Mouse (Mus musculus): Measurements from ENCODE around the gene Nol3. TPM values are rescaled to one million over a fixed set of nuclear protein-coding genes. Genes with fewer than 3 reads are reported as not detected.
"Not testable (repeated sequence)": the region's sequence is repeated elsewhere in the genome, so short reads cannot be mapped to it uniquely, and the experiment has no call there.

The Nol3 gene
- total RNA-seq (2021), result 1 to 10 TPM; 7.4 to 7.8 TPM
- long read RNA-seq, experiment 1, transcript Nol3-201 (4 exons, 3,176 nt), result major isoform, 13 of 19 reads
- long read RNA-seq, experiment 1, partial matches to known transcripts, result 2 of 19 reads
- long read RNA-seq, experiment 1, other reads (novel, unspliced or antisense), result 4 of 19 reads
- long read RNA-seq, experiment 2, transcript Nol3-201 (4 exons, 3,176 nt), result major isoform, 14 of 18 reads
- long read RNA-seq, experiment 2, partial matches to known transcripts, result 0 of 18 reads
- long read RNA-seq, experiment 2, other reads (novel, unspliced or antisense), result 4 of 18 reads

GRCm38 (mm10) chr8:105275840-105276239 is at the start of gene Nol3:
TSS of gene Nol3 (plus strand) at chr8:105276140.
- Histone ChIP-seq H3K4me3 (peak within 1 kb of the TSS; percentile 54), H3K27ac (peak within 1 kb of the TSS; percentile 70)
- no peak for TF ChIP-seq CTCF (conservative IDR thresholded peaks at IDR 0.05)
- no peak for DNase-seq (ENCODE audit: low spot score in 2 of 2)

- Histone ChIP-seq H3K4me3 (no peak overlapping the region), H3K27ac (no peak overlapping the region)
- no peak for TF ChIP-seq CTCF (conservative IDR thresholded peaks at IDR 0.05)
- no peak for DNase-seq (ENCODE audit: low spot score in 2 of 2)
Measured at GRCm38 (mm10) chr8:105231503-105232320, 44.2 kb upstream of the Nol3 start.

- not testable (repeated sequence) for DNase-seq (ENCODE audit: low spot score in 2 of 2); H3K27ac ChIP-seq; H3K4me3 ChIP-seq
Measured at GRCm38 (mm10) chr8:105232321-105232693, 43.6 kb upstream of the Nol3 start.

GRCm38 (mm10) chr8:105233126-105233935 is 42.6 kb upstream of the Nol3 start:
- Histone ChIP-seq H3K27ac (no peak overlapping the region), H3K4me3 (no peak overlapping the region)
- DNase-seq (ENCODE audit: low spot score in 2 of 2), result no peak
- TF ChIP-seq CTCF (conservative IDR thresholded peaks at IDR 0.05), result no peak

- Histone ChIP-seq H3K27ac (no peak overlapping the region), H3K4me3 (no peak overlapping the region)
- no peak for DNase-seq (ENCODE audit: low spot score in 2 of 2)
- TF ChIP-seq CTCF (conservative IDR thresholded peaks at IDR 0.05), result no peak
Measured at GRCm38 (mm10) chr8:105235206-105235605, 40.7 kb upstream of the Nol3 start.

- Histone ChIP-seq H3K27ac (no peak overlapping the region), H3K4me3 (no peak overlapping the region)
- DNase-seq (ENCODE audit: low spot score in 2 of 2), result no peak
- TF ChIP-seq CTCF (conservative IDR thresholded peaks at IDR 0.05), result no peak
Measured at GRCm38 (mm10) chr8:105237442-105238142, 38.3 kb upstream of the Nol3 start.

- H3K4me3 ChIP-seq, result no peak overlapping the region
- H3K27ac ChIP-seq, result no peak overlapping the region
- TF ChIP-seq CTCF (conservative IDR thresholded peaks at IDR 0.05), result no peak
- no peak for DNase-seq (ENCODE audit: low spot score in 2 of 2)
Measured at GRCm38 (mm10) chr8:105241016-105241415, 34.9 kb upstream of the Nol3 start.

DNA sequence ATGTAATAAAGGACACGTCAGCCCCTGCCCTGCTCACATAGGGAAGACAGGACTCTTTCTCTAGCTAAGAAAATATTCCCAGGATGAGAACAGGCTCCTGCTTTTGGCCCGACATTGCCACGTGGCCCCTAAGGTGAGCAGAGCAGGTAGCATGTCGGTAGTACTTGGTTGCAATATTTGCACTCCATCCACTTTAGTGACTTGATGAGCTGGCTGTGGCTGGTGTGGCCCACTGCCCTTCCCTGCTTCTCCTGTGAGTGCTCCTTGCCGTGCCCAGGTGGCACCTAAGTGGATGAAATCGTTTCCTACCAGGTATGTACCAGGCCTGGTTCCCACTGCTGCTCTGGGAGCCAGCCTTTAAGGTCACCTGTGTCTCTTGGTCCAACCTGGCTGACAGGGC is 24.0 kb upstream of the Nol3 start:
- no peak overlapping the region for H3K4me3 ChIP-seq
- TF ChIP-seq CTCF (conservative IDR thresholded peaks at IDR 0.05), result no peak
- H3K27ac ChIP-seq, result no peak overlapping the region
- no peak for DNase-seq (ENCODE audit: low spot score in 2 of 2)

GRCm38 (mm10) chr8:105252680-105253537 is 23.0 kb upstream of the Nol3 start:
- TF ChIP-seq CTCF (conservative IDR thresholded peaks at IDR 0.05), result no peak
- H3K27ac ChIP-seq, result no peak overlapping the region
- no peak for DNase-seq (ENCODE audit: low spot score in 2 of 2)
- H3K4me3 ChIP-seq, result no peak overlapping the region

DNA sequence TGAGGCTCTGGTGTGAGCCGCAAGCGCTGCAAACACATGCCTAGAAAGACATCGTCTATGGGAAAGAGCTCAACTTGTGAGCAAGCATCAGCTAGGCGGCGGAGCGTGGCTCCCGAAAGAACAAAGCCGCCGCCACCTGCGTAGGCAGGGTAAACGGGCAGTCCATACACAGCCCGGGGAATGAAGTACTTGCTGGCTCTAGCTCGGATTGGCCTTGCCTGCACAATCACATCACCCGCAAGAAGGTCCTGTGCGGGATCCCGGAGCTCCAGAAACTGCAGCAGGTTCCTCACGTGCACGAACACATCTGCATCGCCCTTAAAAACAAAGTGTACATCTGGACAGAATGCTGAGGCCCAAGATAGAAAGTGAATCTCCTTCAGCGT is 22.2 kb upstream of the Nol3 start:
- no peak for DNase-seq (ENCODE audit: low spot score in 2 of 2)
- H3K27ac ChIP-seq, result peak overlapping the region; percentile 83; the same call in 1 of the 2 replicates
- TF ChIP-seq CTCF (conservative IDR thresholded peaks at IDR 0.05), result no peak
- H3K4me3 ChIP-seq, result peak overlapping the region; percentile 86

GRCm38 (mm10) chr8:105254152-105254965 is 21.6 kb upstream of the Nol3 start:
- peak; percentile 93 for TF ChIP-seq CTCF (conservative IDR thresholded peaks at IDR 0.05)
- DNase-seq (ENCODE audit: low spot score in 2 of 2), result peak; percentile 89 to 92
- Histone ChIP-seq H3K4me3 (peak overlapping the region; percentile 86), H3K27ac (peak overlapping the region; percentile 83)

All from layer of hippocampus, adult 2 months (tissue).